Mouse (Mus musculus) erythroblast, embryonic 14.5 days (primary cell): Measurements from ENCODE around the gene B3gnt2. TPM values are rescaled to one million over a fixed set of nuclear protein-coding genes. Genes with fewer than 3 reads are reported as not detected.

Experiments
- H3K27me3 ChIP-seq: 2 replicates; pipeline ENCODE4 v1.6.1; 2012; ENCODE audit warnings: inconsistent platforms; ENCODE audit not compliant: control insufficient read depth
- H3K36me3 ChIP-seq: 2 replicates; pipeline ENCODE4 v1.6.1; 2012; ENCODE audit warnings: mild to moderate bottlenecking, inconsistent platforms; ENCODE audit not compliant: control insufficient read depth
- H3K4me1 ChIP-seq: 2 replicates; pipeline ENCODE4 v1.6.1; 2012; ENCODE audit warnings: inconsistent platforms; ENCODE audit not compliant: control insufficient read depth
- H3K4me3 ChIP-seq: replicated peaks from 2 replicates; pipeline ENCODE3; 2012; ENCODE audit warnings: moderate library complexity, mild to moderate bottlenecking, inconsistent platforms
- H3K9me3 ChIP-seq: 2 replicates; pipeline ENCODE4 v1.6.1; 2012; ENCODE audit warnings: low read length, inconsistent platforms, mixed read lengths; ENCODE audit not compliant: control insufficient read depth
- GATA1 ChIP-seq: IDR thresholded peaks from 2 replicates; pipeline ENCODE4 v1.6.1; 2012; ENCODE audit warnings: low read length, inconsistent platforms, mixed read lengths
- TAL1 ChIP-seq: IDR thresholded peaks from 3 replicates; pipeline ENCODE4 v1.6.1; 2012; ENCODE audit warnings: low read length, inconsistent platforms, mixed read lengths
- polyA plus RNA-seq: library from polyadenylated mRNA; stranded (reverse); fragments of >175 nt; gene quantifications from 2 replicates; pipeline ENCODE4 v1.2.3, GENCODE M21; 2012

B3gnt2 gene
- polyA plus RNA-seq, 1 experiment: 0.07 TPM

DNA sequence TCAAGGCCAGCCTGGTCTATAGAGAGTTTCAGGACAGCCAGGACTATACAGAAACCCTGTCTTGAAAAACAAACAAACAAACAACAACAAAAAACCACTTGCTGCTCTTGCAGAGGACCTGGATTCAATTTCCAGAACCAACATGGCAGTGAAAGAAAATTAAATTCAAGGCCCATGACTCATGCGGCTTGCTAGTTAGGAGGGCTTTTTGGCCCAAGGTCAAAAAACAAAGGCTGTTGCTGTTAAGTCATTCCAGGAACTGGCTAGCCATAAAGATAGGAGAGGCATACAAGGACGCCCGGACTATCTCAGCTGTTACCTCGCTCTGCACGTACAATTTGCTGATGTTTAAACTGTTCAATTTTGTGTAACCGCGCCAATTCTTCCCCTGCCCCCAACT, 142.7 kb downstream of the B3gnt2 start:
- H3K27me3 ChIP-seq: no peaks in the 10 kb centered on the region
- no peak overlapping the region for H3K4me3 ChIP-seq
- H3K36me3 ChIP-seq: no peaks in the 10 kb centered on the region
- H3K9me3 ChIP-seq: no peaks in the 10 kb centered on the region
- H3K4me1 ChIP-seq: no peaks in the 10 kb centered on the region
- TF ChIP-seq TAL1: no peak
- no peak for TF ChIP-seq GATA1

DNA sequence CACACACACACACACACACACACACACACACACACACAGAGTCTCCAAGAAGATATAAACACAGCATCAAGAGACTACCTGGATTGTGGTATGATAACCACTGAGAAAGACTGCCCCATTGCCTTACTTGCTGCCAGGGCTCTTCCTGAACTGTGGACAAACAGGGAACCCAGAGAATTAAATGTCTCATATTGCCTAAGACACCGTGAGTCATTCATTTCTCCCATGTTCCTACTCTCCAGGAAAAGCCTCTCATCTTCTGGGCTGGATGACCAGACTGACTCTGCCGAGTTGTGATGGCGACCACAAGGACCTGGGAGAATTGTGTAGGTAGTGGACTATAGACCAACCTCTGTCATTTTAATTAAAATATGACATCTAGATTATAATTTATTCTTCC, 149.4 kb downstream of the B3gnt2 start:
- H3K27me3 ChIP-seq: no peaks in the 10 kb centered on the region
- no peaks in the 10 kb centered on the region for H3K4me1 ChIP-seq
- H3K4me3 ChIP-seq: no peak overlapping the region
- no peaks in the 10 kb centered on the region for H3K36me3 ChIP-seq
- TF ChIP-seq GATA1 (no peak), TAL1 (no peak)
- no peaks in the 10 kb centered on the region for H3K9me3 ChIP-seq

DNA sequence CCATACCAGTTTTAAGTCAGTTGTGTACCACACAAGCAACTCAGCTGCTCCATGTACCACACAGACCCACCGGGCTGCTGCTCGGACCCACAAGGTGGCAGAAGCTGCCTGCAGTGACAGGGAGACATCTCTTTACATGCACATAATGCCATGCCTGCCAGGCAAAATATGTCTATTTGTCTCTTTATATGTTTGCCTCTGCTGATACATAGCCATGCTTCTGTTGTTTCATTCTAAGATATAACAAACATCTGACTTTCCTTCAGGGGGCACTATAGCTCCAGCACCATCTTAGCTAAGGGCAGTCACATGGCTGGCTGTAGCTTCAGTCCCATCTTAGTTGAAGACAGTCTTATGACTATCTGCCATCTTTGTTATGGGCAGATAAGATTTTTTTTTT, 150.2 kb downstream of the B3gnt2 start:
- H3K9me3 ChIP-seq: no peaks in the 10 kb centered on the region
- H3K4me3 ChIP-seq: no peak overlapping the region
- no peaks in the 10 kb centered on the region for H3K27me3 ChIP-seq
- H3K36me3 ChIP-seq: no peaks in the 10 kb centered on the region
- no peaks in the 10 kb centered on the region for H3K4me1 ChIP-seq
- no peak for TF ChIP-seq TAL1

Other genes with a start within 250 kb of the B3gnt2 start
- 0.67 and 1.2 TPM in 2 replicates for gene Zrsr1, start 111.0 kb upstream of the B3gnt2 start, polyA plus RNA-seq
- not detected in 2 replicates for gene Gm28048, start 121.1 kb upstream of the B3gnt2 start, polyA plus RNA-seq
- gene Commd1, start 121.4 kb upstream of the B3gnt2 start, polyA plus RNA-seq: 5.2 and 6.7 TPM in 2 replicates
- gene Cct4, start 129.6 kb upstream of the B3gnt2 start, polyA plus RNA-seq: 17.0 and 22.5 TPM in 2 replicates
- 0.18 and 0.30 TPM in 2 replicates for gene Fam161a, start 146.6 kb upstream of the B3gnt2 start, polyA plus RNA-seq